Mouse (Mus musculus) thymus, adult 2 months (tissue): ENCODE measurements around the gene Smg6. TPM values are rescaled to one million over a fixed set of nuclear protein-coding genes. Genes with fewer than 3 reads are reported as not detected.

ENCODE experiments used
- DNase-seq: peaks from one replicate; pipeline ENCODE4 v3.0.0; 2021
- H3K27ac ChIP-seq: fragments of 200-500 bp; 2 replicates; pipeline ENCODE4 v1.5.1; 2012; ENCODE audit warnings: low read length, control low read depth; ENCODE audit not compliant: control insufficient read depth, insufficient read depth
- H3K27me3 ChIP-seq: fragments of 200-500 bp; 2 replicates; pipeline ENCODE4 v1.6.1; 2012; ENCODE audit warnings: mild to moderate bottlenecking, low read length, moderate library complexity, mixed read lengths; ENCODE audit not compliant: control insufficient read depth, insufficient read depth
- H3K36me3 ChIP-seq: fragments of 200-500 bp; 2 replicates; pipeline ENCODE4 v1.6.1; 2012; ENCODE audit warnings: mild to moderate bottlenecking, low read length, moderate library complexity; ENCODE audit not compliant: control insufficient read depth, insufficient read depth
- H3K4me1 ChIP-seq: fragments of 200-500 bp; replicated peaks from 2 replicates; pipeline ENCODE4 v1.6.1; 2012; ENCODE audit warnings: low read length; ENCODE audit not compliant: control insufficient read depth, insufficient read depth
- H3K4me3 ChIP-seq: fragments of 200-500 bp; 2 replicates; pipeline ENCODE4 v1.5.1; 2012; ENCODE audit warnings: mild to moderate bottlenecking, low read length, control low read depth, moderate library complexity; ENCODE audit not compliant: control insufficient read depth, insufficient read depth
- CTCF ChIP-seq: fragments of 200-500 bp; IDR thresholded peaks from 2 replicates; pipeline ENCODE4 v1.5.1; 2012; ENCODE audit warnings: mild to moderate bottlenecking, control low read depth, low read length, moderate library complexity, borderline replicate concordance; ENCODE audit not compliant: control insufficient read depth, poor library complexity, insufficient read depth; ENCODE audit errors: extremely low read depth
- POLR2A ChIP-seq: fragments of 200-500 bp; IDR thresholded peaks from 2 replicates; pipeline ENCODE4 v1.6.1; 2012; ENCODE audit warnings: mild to moderate bottlenecking, low read length, control low read depth, moderate library complexity; ENCODE audit not compliant: control insufficient read depth, poor library complexity, insufficient read depth; ENCODE audit errors: extremely low read depth
- WGBS: fragments of 180-500 bp; shearing (Covaris S2); methylation state at CpG from one replicate; pipeline ENCODE4 v1.1.7; 2018; 5-methylcytosine and 5-hydroxymethylcytosine counted together
- polyA plus RNA-seq: library from polyadenylated mRNA; depleted of rRNA; stranded (reverse); fragments of >200 nt; gene quantifications from 2 replicates; pipeline ENCODE4 v1.2.3, GENCODE M21; 2012

The Smg6 gene
- polyA plus RNA-seq, 1 experiment: 69.7 TPM

DNA sequence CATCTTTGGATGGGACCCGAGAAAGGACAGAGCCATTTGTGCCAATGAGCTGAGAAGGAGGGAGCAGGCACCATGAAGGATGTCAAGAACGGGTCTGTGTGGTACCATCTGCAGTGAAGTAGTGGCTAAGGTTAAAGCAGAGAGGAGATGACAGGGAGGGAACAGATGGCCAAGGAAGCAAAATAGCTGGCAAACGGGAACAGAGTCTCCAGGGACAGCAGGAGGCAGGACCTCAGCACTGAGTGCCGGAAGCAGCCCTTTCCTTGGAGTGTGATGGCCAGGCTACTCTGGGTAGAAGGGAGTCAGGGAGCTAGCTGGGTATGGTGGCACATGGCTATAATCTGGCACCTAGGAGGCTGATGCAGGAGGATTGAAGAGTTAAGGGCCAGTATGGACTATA, 273.2 kb downstream of the Smg6 start:
- Histone ChIP-seq H3K4me1 (peaks cover 34% of the 10 kb centered on the region), H3K36me3 (no peaks in the 10 kb centered on the region), H3K27me3 (no peaks in the 10 kb centered on the region), H3K27ac (no peak overlapping the region), H3K4me3 (no peak overlapping the region)
- no peak for TF ChIP-seq CTCF
- no peak for TF ChIP-seq POLR2A
- DNase-seq: no peak
- 94% methylated on average over 4 of the region's 4 CpGs for WGBS

- Histone ChIP-seq H3K4me1 (peaks cover 39% of the 10 kb centered on the region), H3K27me3 (no peaks in the 10 kb centered on the region), H3K36me3 (no peaks in the 10 kb centered on the region), H3K4me3 (no peak overlapping the region), H3K27ac (no peak overlapping the region)
- WGBS: 78% methylated on average over 5 of the region's 5 CpGs
- TF ChIP-seq CTCF: no peak
- TF ChIP-seq POLR2A: no peak
- no peak for DNase-seq
Observed at GRCm38 (mm10) chr11:75199951-75200350, 274.3 kb downstream of the Smg6 start.

DNA sequence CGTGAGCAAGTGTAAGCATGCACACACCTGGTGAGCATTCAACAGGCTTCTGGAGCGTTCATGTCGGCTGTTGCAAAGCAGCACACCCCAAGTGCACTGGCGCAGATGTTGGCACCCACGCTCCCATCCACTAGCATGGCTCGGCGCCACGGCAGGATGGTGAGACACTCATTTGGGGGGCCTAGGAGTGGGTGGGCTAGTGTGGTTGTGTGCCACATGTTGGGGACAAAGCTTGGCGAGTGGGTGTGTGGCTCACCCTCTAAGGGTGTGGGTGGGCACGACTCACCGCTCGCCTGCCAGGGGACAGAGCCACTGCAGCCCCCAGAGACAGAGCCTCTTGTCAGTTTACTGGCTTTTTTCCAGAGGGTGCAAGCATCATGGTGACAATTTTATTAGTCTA, 275.3 kb downstream of the Smg6 start:
- 96% methylated on average over 12 of the region's 12 CpGs for WGBS
- Histone ChIP-seq H3K4me3 (no peak overlapping the region), H3K36me3 (no peaks in the 10 kb centered on the region), H3K4me1 (peaks cover 34% of the 10 kb centered on the region), H3K27me3 (no peaks in the 10 kb centered on the region), H3K27ac (no peak overlapping the region)
- no peak for DNase-seq
- no peak for TF ChIP-seq POLR2A
- no peak for TF ChIP-seq CTCF

- DNase-seq: no peak
- Histone ChIP-seq H3K36me3 (no peaks in the 10 kb centered on the region), H3K27ac (no peak overlapping the region), H3K27me3 (no peaks in the 10 kb centered on the region), H3K4me1 (peaks cover 36% of the 10 kb centered on the region), H3K4me3 (no peak overlapping the region)
- TF ChIP-seq POLR2A (no peak), CTCF (no peak)
- 93% methylated on average over 8 of the region's 8 CpGs for WGBS
Observed at GRCm38 (mm10) chr11:75201721-75202120, 276.1 kb downstream of the Smg6 start.

DNA sequence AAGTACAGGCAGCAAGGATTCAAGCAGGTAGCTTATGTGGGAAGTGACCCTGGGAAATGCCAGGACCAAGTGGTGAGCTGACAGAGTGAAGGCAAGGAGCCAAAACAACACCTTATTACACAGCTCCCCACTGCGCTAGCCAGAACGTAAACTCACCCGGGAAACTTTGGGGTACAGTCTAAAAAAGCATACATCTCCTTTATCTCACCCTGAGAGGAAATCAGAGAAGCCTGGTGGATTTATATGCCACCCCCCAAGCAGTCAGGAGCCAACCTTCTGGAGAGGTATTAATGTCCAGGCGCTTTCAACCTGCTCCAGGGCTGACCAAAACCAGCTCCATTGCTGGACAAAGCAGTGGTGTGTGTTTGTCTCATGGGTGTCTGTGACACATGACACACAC, 278.3 kb downstream of the Smg6 start:
- DNase-seq: no peak
- Histone ChIP-seq H3K4me3 (no peak overlapping the region), H3K4me1 (peaks cover 36% of the 10 kb centered on the region), H3K36me3 (no peaks in the 10 kb centered on the region), H3K27ac (no peak overlapping the region), H3K27me3 (no peaks in the 10 kb centered on the region)
- TF ChIP-seq CTCF: no peak
- TF ChIP-seq POLR2A: no peak
- WGBS: 75% methylated on average over 4 of the region's 4 CpGs

- TF ChIP-seq POLR2A (no peak), CTCF (no peak)
- 13% methylated on average over 9 of the region's 9 CpGs for WGBS
- peaks cover 39% of the 10 kb centered on the region for H3K4me1 ChIP-seq
- no peaks in the 10 kb centered on the region for H3K27me3 ChIP-seq
- no peak overlapping the region for H3K4me3 ChIP-seq
- DNase-seq: no peak
- no peak overlapping the region for H3K27ac ChIP-seq
- no peaks in the 10 kb centered on the region for H3K36me3 ChIP-seq
Observed at GRCm38 (mm10) chr11:75204472-75204871, 278.8 kb downstream of the Smg6 start.

GRCm38 (mm10) chr11:75206347-75206746, 280.7 kb downstream of the Smg6 start:
- Histone ChIP-seq H3K4me3 (no peak overlapping the region), H3K36me3 (no peaks in the 10 kb centered on the region), H3K4me1 (peaks cover 51% of the 10 kb centered on the region), H3K27ac (no peak overlapping the region), H3K27me3 (no peaks in the 10 kb centered on the region)
- DNase-seq: no peak
- TF ChIP-seq POLR2A (no peak), CTCF (no peak)
- 48% methylated on average over 4 of the region's 4 CpGs for WGBS
